Mouse (Mus musculus) midbrain, embryonic 12.5 days (tissue): ENCODE data around the gene Ncf2. TPM values are rescaled to one million over a fixed set of nuclear protein-coding genes. Genes with fewer than 3 reads are reported as not detected.
A peak's percentile ranks its signal among the peaks of the same experiment; 100 is the strongest.

Source experiments
- ATAC-seq: fragments of 200-750 bp; cut with Nextera tagmentation; 2 replicates; pipeline ENCODE4 v1.8.0; 2017; ENCODE audit warnings: low read depth, moderate TSS enrichment, moderate library complexity; ENCODE audit not compliant: low FRiP score
- H3K27ac ChIP-seq: fragments of 300-500 bp; sonication (generic); replicated peaks from 2 replicates; pipeline ENCODE4 v1.5.1; 2016; ENCODE audit warnings: mild to moderate bottlenecking
- H3K27me3 ChIP-seq: fragments of 300-500 bp; sonication (generic); 2 replicates; pipeline ENCODE4 v1.6.1; 2016; ENCODE audit warnings: mild to moderate bottlenecking
- H3K36me3 ChIP-seq: fragments of 300-500 bp; sonication (generic); 2 replicates; pipeline ENCODE4 v1.6.1; 2016
- H3K4me1 ChIP-seq: fragments of 300-500 bp; sonication (generic); 2 replicates; pipeline ENCODE4 v1.6.1; 2016
- H3K4me2 ChIP-seq: fragments of 300-500 bp; sonication (generic); replicated peaks from 2 replicates; pipeline ENCODE4 v1.6.1; 2016; ENCODE audit warnings: mild to moderate bottlenecking, moderate library complexity
- H3K4me3 ChIP-seq: fragments of 300-500 bp; sonication (generic); 2 replicates; pipeline ENCODE4 v1.5.1; 2016; ENCODE audit warnings: mild to moderate bottlenecking
- H3K9ac ChIP-seq: fragments of 300-500 bp; sonication (generic); replicated peaks from 2 replicates; pipeline ENCODE4 v1.6.1; 2016; ENCODE audit warnings: mild to moderate bottlenecking, moderate library complexity
- H3K9me3 ChIP-seq: fragments of 300-500 bp; sonication (generic); 2 replicates; pipeline ENCODE4 v1.6.1; 2016; ENCODE audit warnings: mild to moderate bottlenecking
- WGBS: fragments of 180-500 bp; shearing (Covaris S2); methylation state at CpG from one replicate; pipeline ENCODE4 v1.1.7; 2016; 5-methylcytosine and 5-hydroxymethylcytosine counted together
- polyA plus RNA-seq: library from polyadenylated mRNA; unstranded; fragments of >200 nt; fragmentation: Nextera tagmentation; extraction: Ambion mirVana; gene quantifications from 2 replicates; pipeline ENCODE4 v1.2.1, GENCODE M21; 2016

The Ncf2 gene
- polyA plus RNA-seq, 1 experiment from 2014 or later = 3.0 TPM

DNA sequence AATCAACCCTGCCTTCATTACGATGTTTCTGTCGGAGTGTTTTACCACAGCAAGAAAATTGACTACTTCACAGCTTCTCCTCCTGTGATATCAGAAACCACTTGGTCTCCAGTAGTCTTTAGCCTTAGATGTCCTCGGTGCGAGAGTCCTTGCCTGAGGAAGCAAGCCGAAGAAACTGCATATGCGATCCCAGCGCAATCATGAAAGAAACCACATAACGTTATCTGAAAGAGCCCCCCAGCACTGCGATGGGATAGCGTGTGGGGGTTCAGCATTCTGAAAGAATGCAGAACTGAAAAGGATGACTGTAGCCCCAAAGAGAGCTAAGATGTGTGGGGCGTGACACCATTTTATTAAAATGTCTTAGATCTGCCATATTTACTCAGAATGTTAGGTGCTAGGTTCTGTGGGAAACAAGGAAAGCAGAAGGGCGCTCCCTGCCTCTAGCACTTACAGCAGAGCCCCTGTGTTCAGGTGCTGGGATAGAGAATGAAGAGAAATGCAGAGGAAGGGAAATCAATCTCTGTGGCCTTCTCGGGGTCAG lies 711 bp downstream of the Ncf2 start:
- ATAC-seq = no peak
- H3K4me1 ChIP-seq = peaks cover 11% of the 10 kb centered on the region; the same call in 1 of the 2 replicates
- no peak overlapping the region for H3K4me3 ChIP-seq
- 89% methylated on average over 13 of the region's 13 CpGs for WGBS
- no peaks in the 10 kb centered on the region for H3K9me3 ChIP-seq
- no peak overlapping the region for H3K27ac ChIP-seq
- H3K9ac ChIP-seq = no peak overlapping the region
- H3K4me2 ChIP-seq = no peak overlapping the region
- H3K36me3 ChIP-seq = no peaks in the 10 kb centered on the region
- H3K27me3 ChIP-seq = no peaks in the 10 kb centered on the region

DNA sequence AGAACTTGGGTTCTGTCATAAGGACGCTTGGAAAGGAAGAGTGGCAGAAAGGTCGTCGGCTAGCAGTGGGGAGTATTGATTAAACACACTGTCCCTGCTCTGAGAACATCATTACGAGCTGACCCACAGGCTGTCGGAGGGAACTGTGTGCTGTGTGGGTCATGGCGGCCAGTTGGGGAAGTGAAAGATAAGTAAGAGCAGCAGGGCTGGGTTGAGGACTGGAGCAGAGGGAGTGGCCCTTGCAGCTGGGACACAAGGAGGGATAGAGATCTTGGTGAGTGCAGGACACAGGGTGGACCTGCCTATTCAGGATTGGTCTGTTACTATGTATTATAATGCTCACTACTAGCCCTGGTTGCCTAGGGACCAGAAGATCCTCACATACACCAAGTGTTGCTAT lies 4.9 kb downstream of the Ncf2 start:
- no peaks in the 10 kb centered on the region for H3K36me3 ChIP-seq
- ATAC-seq = no peak
- no peak overlapping the region for H3K9ac ChIP-seq
- WGBS = 82% methylated on average over 6 of the region's 6 CpGs
- H3K4me1 ChIP-seq = peaks cover 9% of the 10 kb centered on the region; the same call in 1 of the 2 replicates
- no peaks in the 10 kb centered on the region for H3K9me3 ChIP-seq
- no peak overlapping the region for H3K27ac ChIP-seq
- H3K4me2 ChIP-seq = no peak overlapping the region
- H3K4me3 ChIP-seq = no peak overlapping the region
- H3K27me3 ChIP-seq = no peaks in the 10 kb centered on the region

DNA sequence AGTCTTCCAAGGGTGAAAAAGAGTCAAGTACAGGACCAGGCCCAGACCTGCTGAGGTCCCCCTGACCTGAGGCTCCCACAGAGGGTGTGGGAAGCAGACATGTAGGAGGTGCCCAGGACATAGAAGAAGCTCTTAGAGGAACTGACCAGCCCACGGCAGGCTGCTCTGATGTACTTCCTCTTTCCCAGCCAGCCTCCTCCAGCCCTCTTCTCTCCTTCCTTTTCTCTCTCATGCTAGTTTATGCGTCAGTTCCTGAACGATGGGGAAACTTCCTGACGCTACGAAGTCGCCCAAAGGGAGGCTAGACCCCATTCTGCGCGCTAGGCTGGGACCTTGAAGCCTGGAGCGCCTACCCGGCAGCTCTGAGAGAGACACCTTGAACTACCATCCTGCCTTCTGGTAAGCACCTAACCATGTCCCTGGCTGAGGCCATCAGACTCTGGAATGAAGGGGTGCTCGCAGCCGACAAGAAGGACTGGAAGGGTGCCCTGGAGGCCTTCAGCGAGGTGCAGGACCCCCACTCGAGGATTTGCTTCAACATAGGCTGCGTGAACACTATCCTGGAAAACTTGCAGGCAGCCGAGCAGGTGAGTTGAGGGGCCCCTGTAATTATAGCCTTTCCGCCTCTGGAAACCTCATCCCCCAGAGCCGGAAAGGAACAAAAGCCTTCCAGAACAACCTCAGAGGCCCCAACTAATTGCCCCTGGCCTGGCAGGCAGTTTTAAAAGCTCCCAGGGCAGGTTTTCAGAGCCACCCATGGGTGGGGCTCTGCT lies 7.8 kb downstream of the Ncf2 start:
- no peak overlapping the region for H3K27ac ChIP-seq
- H3K36me3 ChIP-seq = no peaks in the 10 kb centered on the region
- no peak overlapping the region for H3K4me3 ChIP-seq
- WGBS = 77% methylated on average over 18 of the region's 18 CpGs
- no peaks in the 10 kb centered on the region for H3K9me3 ChIP-seq
- peaks cover 18% of the 10 kb centered on the region; the same call in 1 of the 2 replicates for H3K4me1 ChIP-seq
- H3K27me3 ChIP-seq = no peaks in the 10 kb centered on the region
- no peak for ATAC-seq
- H3K9ac ChIP-seq = no peak overlapping the region
- H3K4me2 ChIP-seq = no peak overlapping the region

DNA sequence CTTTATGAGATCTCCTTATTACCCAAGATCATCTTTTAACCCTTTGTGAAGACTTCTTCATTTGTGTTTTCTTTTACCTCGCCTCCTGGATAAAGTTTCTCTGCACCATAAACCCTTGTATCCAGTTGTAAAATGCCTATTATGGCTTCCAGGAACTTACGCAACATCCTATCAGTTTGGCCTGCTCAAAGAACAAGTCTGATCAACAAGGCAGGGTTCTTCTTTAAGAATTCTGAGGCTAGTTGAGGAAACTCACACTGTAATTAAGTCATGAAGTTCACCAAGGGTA lies 8.3 kb downstream of the Ncf2 start:
- Histone ChIP-seq H3K27ac (no peak overlapping the region), H3K36me3 (no peaks in the 10 kb centered on the region), H3K9ac (no peak overlapping the region), H3K27me3 (no peaks in the 10 kb centered on the region), H3K4me1 (peaks cover 18% of the 10 kb centered on the region; the same call in 1 of the 2 replicates), H3K4me2 (no peak overlapping the region), H3K4me3 (no peak overlapping the region), H3K9me3 (no peaks in the 10 kb centered on the region)
- 93% methylated on average over 2 of the region's 2 CpGs for WGBS
- ATAC-seq = no peak

DNA sequence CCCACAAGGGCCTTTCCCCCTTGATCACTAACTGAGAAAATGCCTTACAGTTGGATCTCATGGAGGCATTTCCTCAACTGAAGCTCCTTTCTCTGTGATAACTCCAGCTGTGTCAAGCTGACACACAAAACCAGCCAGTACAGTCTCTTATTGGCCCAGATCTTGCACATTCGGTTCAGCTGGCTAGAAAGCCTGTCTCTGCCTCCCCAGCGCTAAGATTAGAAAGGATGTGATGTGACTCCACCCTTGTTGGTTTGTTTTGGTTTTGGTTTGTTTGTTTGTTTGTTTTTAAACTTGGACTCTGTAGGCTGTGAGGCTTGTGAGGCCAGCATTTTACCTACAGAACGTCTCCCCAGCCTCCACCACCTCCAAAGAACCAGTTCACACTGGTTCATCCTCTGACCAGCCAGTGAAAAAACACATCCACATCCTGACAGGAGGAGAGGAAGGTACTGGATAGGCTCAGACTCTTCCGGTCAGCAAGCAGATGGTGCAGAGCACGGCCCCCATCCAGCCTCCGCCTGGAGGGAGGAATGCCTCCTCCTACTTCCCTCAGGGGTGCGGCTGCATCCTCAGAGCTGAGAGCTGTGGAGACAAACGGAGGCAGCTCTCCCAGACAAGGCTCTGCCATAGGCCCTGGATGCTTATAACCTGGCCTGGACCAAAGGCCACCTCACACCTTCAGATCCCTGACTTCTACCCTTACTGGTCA lies 9.7 kb downstream of the Ncf2 start:
- WGBS = 39% methylated on average over 8 of the region's 8 CpGs
- Histone ChIP-seq H3K4me3 (no peak overlapping the region), H3K27ac (no peak overlapping the region), H3K9me3 (no peaks in the 10 kb centered on the region), H3K4me2 (no peak overlapping the region), H3K9ac (no peak overlapping the region), H3K27me3 (no peaks in the 10 kb centered on the region), H3K4me1 (peaks cover 18% of the 10 kb centered on the region), H3K36me3 (no peaks in the 10 kb centered on the region)
- no peak for ATAC-seq

DNA sequence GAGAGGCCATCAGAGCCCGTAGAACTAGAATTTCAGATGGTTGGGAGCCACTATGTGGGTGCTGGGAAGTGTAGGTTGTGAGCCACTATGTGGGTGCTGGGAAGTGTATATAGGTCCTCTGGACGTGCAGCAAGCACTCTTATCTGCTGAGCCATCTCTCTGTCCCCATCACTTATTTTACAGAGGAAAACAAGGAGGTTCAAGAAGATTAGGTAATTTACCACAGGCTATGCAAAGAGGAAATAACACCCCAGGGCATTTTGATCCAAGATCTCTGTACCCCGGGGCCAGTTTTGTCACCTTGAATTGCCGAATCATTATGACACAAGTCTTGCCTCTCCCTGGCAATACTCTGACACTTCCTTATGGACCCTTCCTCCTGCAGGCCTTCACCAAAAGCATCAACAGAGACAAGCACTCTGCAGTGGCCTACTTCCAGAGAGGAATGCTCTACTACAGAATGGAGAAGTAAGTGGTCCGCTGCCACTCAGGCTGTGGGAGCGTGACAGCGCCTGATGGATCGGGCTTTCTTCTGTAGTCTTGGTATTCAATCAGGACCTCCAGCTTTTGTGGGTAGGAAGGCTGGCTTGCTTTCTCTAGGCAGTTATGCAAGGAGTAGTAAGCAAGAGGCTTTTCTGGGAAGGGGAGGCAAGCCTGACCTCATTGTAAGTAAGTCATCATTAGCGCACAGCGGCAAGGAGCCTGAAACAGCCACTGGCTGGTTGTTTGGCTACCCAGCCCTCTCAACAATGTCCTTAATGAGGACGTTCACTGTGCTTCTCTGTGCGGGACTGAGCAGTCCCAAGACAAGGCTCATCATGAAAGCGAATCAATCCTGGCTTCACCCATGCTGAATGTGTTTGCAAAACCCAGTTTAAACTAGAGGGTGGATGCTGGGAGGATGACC lies 10.8 kb downstream of the Ncf2 start:
- H3K4me2 ChIP-seq = no peak overlapping the region
- no peak overlapping the region for H3K9ac ChIP-seq
- H3K9me3 ChIP-seq = no peaks in the 10 kb centered on the region
- no peak overlapping the region for H3K4me3 ChIP-seq
- no peaks in the 10 kb centered on the region for H3K27me3 ChIP-seq
- H3K4me1 ChIP-seq = peaks cover 25% of the 10 kb centered on the region
- 65% methylated on average over 13 of the region's 13 CpGs for WGBS
- no peak; the same call in 1 of the 2 replicates for ATAC-seq
- H3K36me3 ChIP-seq = no peaks in the 10 kb centered on the region
- H3K27ac ChIP-seq = no peak overlapping the region

DNA sequence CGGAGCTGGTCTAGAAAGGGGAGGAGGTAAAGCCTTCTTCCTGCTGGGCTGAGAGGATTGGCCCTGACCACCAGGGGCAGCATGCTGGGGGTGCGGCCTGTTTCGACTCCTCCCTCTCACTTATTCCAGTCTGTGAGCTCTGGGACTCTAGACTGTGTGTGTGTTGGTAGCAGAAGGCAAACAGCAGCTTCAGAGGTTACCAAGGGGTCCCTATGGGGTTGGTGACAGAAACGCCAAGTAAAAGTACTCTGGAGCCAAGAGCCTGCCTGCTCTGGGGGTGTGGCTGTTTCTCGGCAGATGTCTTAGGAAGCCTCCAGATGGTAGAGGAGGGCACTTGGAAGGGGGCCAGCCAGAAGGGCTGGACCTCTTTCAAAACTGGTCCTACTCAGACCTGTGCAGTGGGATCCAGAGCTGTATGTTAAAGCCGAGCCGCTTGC lies 15.3 kb downstream of the Ncf2 start:
- Histone ChIP-seq H3K9me3 (no peaks in the 10 kb centered on the region), H3K27ac (peak overlapping the region; percentile 25; the same call in 1 of the 2 replicates), H3K27me3 (no peaks in the 10 kb centered on the region), H3K4me1 (peaks cover 47% of the 10 kb centered on the region), H3K36me3 (no peaks in the 10 kb centered on the region), H3K4me2 (no peak overlapping the region), H3K9ac (no peak overlapping the region), H3K4me3 (no peak overlapping the region)
- ATAC-seq = peak; percentile 55; the same call in 1 of the 2 replicates
- WGBS = 48% methylated on average over 7 of the region's 7 CpGs

DNA sequence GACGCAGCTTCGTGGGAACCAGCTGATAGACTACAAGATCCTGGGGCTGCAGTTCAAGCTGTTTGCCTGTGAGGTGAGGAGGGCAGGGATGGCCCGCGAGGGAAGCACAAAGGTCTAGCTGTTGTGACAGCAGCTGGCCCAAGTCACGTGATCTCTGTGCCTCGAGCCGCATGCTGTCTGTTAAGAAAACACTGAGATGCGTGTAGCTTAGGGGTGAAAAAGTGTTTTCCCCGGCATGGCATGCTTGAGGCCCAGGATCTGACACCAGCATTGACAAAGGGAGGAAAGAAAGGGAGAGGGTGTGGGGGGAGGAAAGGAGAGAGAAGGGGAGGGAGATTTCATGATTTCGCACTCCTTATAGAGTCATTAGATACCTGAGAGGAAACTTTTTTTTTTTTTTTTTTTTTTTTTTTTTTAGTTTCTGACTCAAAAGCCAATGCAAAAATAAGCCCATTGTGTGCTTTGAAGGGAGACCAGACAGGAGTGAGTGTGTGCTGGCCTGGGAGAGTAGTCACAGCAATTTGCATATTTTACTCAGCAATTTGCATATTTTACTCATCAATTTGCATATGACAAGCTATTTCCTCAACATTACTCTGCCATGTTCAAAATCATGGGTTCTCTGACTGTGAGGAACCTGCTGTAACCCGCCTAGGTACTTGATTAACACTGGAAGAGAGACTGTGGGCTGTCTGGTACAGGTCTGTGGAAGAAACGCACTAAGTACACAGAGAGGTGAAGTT lies 17.2 kb downstream of the Ncf2 start:
- Histone ChIP-seq H3K4me1 (peaks cover 34% of the 10 kb centered on the region), H3K4me2 (no peak overlapping the region), H3K27ac (peak overlapping the region; percentile 70), H3K9me3 (no peaks in the 10 kb centered on the region), H3K9ac (no peak overlapping the region), H3K4me3 (no peak overlapping the region), H3K27me3 (no peaks in the 10 kb centered on the region), H3K36me3 (no peaks in the 10 kb centered on the region)
- WGBS = 26% methylated on average over 12 of the region's 12 CpGs
- peak; percentile 72 for ATAC-seq

DNA sequence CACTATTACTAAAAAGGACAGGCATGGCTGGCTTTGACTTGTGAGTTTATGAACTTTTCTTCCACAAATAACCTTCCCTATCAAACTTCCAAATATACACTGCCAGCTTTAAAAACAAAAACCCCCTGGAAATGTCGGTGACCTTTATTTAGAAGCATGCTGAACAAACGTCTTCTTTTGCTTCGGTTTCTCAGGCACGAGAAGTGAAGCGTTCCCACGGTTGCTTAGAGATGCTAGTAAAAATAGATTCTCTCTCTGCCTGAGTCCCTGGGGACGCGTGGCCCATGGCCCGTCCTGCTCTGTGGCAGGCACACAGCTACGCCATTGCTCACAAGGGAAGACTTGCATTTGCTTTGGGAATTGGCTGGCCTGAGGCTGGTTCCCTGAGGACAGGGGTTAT lies 17.8 kb downstream of the Ncf2 start:
- 0 out of 2 replicates have a peak, but pooled peaks have one; percentile 24 for ATAC-seq
- WGBS = 36% methylated on average over 10 of the region's 10 CpGs
- Histone ChIP-seq H3K9ac (no peak overlapping the region), H3K9me3 (no peaks in the 10 kb centered on the region), H3K4me3 (no peak overlapping the region), H3K27ac (peak overlapping the region; percentile 68), H3K4me2 (no peak overlapping the region), H3K4me1 (peaks cover 33% of the 10 kb centered on the region), H3K27me3 (no peaks in the 10 kb centered on the region), H3K36me3 (no peaks in the 10 kb centered on the region)

DNA sequence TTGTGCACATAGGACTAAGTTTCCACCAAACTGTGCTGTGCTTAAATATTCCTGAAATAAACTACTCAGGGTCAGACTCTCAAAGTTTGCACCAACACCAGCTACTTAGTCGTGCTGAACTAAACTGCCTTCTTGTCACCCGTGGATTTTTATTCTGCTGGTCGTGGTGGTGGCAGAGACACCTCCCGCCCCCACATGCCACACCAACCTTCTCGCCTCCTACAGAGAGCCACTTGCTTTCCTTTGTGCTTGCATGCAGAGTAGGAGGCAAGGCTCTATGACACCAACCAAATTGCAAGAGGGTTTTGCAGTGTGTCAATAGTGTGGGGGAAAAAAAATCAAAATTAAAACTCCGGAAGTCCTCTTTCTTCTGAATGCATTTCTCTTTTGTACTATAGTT lies 19.6 kb downstream of the Ncf2 start:
- 78% methylated on average over 6 of the region's 6 CpGs for WGBS
- Histone ChIP-seq H3K9ac (no peak overlapping the region), H3K27me3 (no peaks in the 10 kb centered on the region)

More for the DNA sequence above, 19.6 kb downstream of the Ncf2 start:
- Histone ChIP-seq H3K4me1 (peaks cover 33% of the 10 kb centered on the region), H3K27ac (no peak overlapping the region), H3K36me3 (no peaks in the 10 kb centered on the region), H3K4me3 (no peak overlapping the region), H3K9me3 (no peaks in the 10 kb centered on the region), H3K4me2 (no peak overlapping the region)
- no peak for ATAC-seq
